Mouse (Mus musculus) heart, embryonic 16.5 days (tissue): ENCODE data around the gene Musk. TPM values are rescaled to one million over a fixed set of nuclear protein-coding genes. Genes with fewer than 3 reads are reported as not detected.
"Not testable (repeated sequence)": the region's sequence is repeated elsewhere in the genome, so short reads cannot be mapped to it uniquely, and the experiment has no call there.

ENCODE experiments used
- ATAC-seq: fragments of 200-750 bp; cut with Nextera tagmentation; replicated peaks from 2 replicates; pipeline ENCODE4 v1.8.0; 2017; ENCODE audit warnings: moderate number of reproducible peaks; ENCODE audit not compliant: insufficient read depth, low FRiP score; ENCODE audit errors: extremely low read depth
- H3K27ac ChIP-seq: fragments of 300-500 bp; sonication (generic); 2 replicates; pipeline ENCODE4 v1.5.1; 2014; ENCODE audit warnings: mild to moderate bottlenecking, low read length, control low read depth, moderate library complexity
- H3K27me3 ChIP-seq: fragments of 300-500 bp; sonication (generic); 2 replicates; pipeline ENCODE4 v1.6.1; 2014; ENCODE audit warnings: low read length, mixed read lengths; ENCODE audit not compliant: control insufficient read depth, insufficient read depth
- H3K36me3 ChIP-seq: fragments of 300-500 bp; sonication (generic); 2 replicates; pipeline ENCODE4 v1.6.1; 2014; ENCODE audit not compliant: control insufficient read depth, insufficient read depth
- H3K4me1 ChIP-seq: fragments of 300-500 bp; sonication (generic); 2 replicates; pipeline ENCODE4 v1.6.1; 2014; ENCODE audit warnings: low read length, mixed read lengths; ENCODE audit not compliant: control insufficient read depth, insufficient read depth
- H3K4me2 ChIP-seq: fragments of 300-500 bp; sonication (generic); 2 replicates; pipeline ENCODE4 v1.6.1; 2014; ENCODE audit warnings: low read depth, mild to moderate bottlenecking, control low read depth, low read length
- H3K4me3 ChIP-seq: fragments of 300-500 bp; sonication (generic); 2 replicates; pipeline ENCODE4 v1.5.1; 2014; ENCODE audit warnings: mild to moderate bottlenecking, control low read depth, low read length
- H3K9ac ChIP-seq: fragments of 300-500 bp; sonication (generic); 2 replicates; pipeline ENCODE4 v1.6.1; 2014; ENCODE audit warnings: low read length, control low read depth
- H3K9me3 ChIP-seq: fragments of 300-500 bp; sonication (generic); replicated peaks from 2 replicates; pipeline ENCODE4 v1.6.1; 2016; ENCODE audit warnings: low read length; ENCODE audit not compliant: control insufficient read depth
- WGBS: fragments of 180-500 bp; shearing (Covaris S2); extraction: QIAGEN DNeasy Blood & Tissue Kit; methylation state at CpG from one replicate; pipeline ENCODE4 v1.1.7; 2014; 5-methylcytosine and 5-hydroxymethylcytosine counted together
- polyA plus RNA-seq: library from polyadenylated mRNA; unstranded; fragments of >200 nt; fragmentation: Nextera tagmentation; extraction: Ambion mirVana; gene quantifications from 2 replicates; pipeline ENCODE4 v1.2.1, GENCODE M21; 2015

Gene Musk
- polyA plus RNA-seq: 0.16 TPM in 1 of 2 replicates, not detected in the other

DNA sequence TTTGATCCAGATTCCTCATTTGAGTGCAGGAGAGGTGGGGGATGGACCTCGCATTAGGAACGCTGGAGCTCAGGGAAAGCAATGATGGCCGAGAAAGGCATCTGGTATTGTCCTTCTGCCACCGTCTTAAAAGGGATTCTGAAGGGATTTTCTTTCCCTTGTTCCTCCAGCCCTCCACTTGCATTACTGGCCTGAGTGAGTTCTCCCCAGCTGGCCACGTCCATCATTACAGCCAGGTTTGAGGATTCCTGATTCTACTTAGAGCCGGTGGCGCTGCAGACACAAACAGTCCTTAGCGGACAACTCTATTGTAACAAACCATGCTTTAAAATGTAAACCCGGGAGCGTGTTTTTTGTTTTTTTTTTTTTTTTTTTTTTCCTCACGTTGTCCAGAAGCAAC, at the start of gene Musk:
Musk (plus strand) TSS at position 274 of the 400 bp plus-strand sequence.
- ATAC-seq: no peak
- H3K4me3 ChIP-seq: no peak within 1 kb of the TSS
- no peaks in the 10 kb centered on the region for H3K36me3 ChIP-seq
- 0 out of 2 replicates have a peak, but pooled peaks cover 2% of the 10 kb centered on the region for H3K4me1 ChIP-seq
- H3K9me3 ChIP-seq: no peaks in the 10 kb centered on the region
- 76% methylated on average over 11 of the region's 11 CpGs for WGBS
- H3K27me3 ChIP-seq: no peaks in the 10 kb centered on the region
- H3K9ac ChIP-seq: no peak within 1 kb of the TSS
- no peak within 1 kb of the TSS for H3K27ac ChIP-seq
- H3K4me2 ChIP-seq: peak within 1 kb of the TSS; percentile 37; the same call in 1 of the 2 replicates

GRCm38 (mm10) chr4:58240416-58240815, 45.3 kb upstream of the Musk start:
- H3K4me3 ChIP-seq: no peak overlapping the region
- no peaks in the 10 kb centered on the region for H3K4me1 ChIP-seq
- no peaks in the 10 kb centered on the region for H3K9me3 ChIP-seq
- H3K4me2 ChIP-seq: no peak overlapping the region
- WGBS: 77% methylated on average over 7 of the region's 7 CpGs
- H3K27ac ChIP-seq: no peak overlapping the region
- H3K9ac ChIP-seq: no peak overlapping the region
- ATAC-seq: no peak
- H3K36me3 ChIP-seq: no peaks in the 10 kb centered on the region
- H3K27me3 ChIP-seq: no peaks in the 10 kb centered on the region

DNA sequence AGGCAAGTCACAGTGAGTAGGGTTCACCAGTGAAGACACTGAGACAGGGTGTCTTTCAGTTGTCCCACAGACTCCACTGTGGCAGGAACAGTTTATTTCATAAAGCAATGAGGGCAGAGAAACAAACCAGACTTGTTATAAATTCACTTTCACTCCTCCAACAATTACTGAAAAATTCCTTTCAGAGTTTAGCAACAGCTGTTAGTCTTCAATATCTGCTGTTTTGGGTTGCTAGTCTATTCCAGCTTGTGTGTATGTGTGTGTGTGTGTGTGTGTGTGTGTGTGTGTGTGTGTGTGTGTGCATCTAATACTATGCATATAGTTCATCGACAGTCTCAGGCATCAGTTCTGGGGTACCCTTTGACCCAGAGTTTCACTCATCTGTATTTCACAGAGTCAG, 40.2 kb upstream of the Musk start:
- H3K27ac ChIP-seq: no peak overlapping the region
- H3K9me3 ChIP-seq: no peaks in the 10 kb centered on the region
- H3K4me2 ChIP-seq: no peak overlapping the region
- no peaks in the 10 kb centered on the region for H3K27me3 ChIP-seq
- H3K4me1 ChIP-seq: no peaks in the 10 kb centered on the region
- 67% methylated on average over 1 of the region's 1 CpGs for whole genome bisulfite sequencing
- ATAC-seq: no peak
- no peak overlapping the region for H3K9ac ChIP-seq
- no peaks in the 10 kb centered on the region for H3K36me3 ChIP-seq
- H3K4me3 ChIP-seq: no peak overlapping the region

DNA sequence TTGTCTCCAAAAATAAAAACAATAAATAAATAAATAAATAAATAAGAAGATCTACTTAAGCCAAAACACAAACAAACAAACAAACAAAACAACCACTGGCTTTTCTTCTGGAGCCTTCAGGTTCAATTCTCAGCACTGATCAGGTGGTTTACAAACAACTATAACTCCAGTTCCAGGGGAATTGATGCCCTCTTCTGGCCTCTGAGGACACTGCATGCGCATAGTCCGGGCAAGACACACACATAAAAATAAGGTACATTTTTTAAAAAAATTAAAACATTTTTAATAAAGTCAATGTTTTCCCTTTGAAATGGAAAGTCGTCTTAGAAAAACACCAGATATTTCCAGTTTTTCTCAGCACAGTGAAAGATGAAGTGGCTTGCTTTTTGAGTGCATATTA, 33.4 kb upstream of the Musk start:
- Histone ChIP-seq H3K27ac (no peak overlapping the region), H3K4me3 (no peak overlapping the region), H3K36me3 (no peaks in the 10 kb centered on the region), H3K9me3 (no peaks in the 10 kb centered on the region), H3K27me3 (no peaks in the 10 kb centered on the region), H3K4me1 (no peaks in the 10 kb centered on the region), H3K9ac (no peak overlapping the region), H3K4me2 (no peak overlapping the region)
- WGBS: 85% methylated on average over 3 of the region's 3 CpGs
- ATAC-seq: no peak

GRCm38 (mm10) chr4:58253410-58253809, 32.4 kb upstream of the Musk start:
- no peak for ATAC-seq
- Histone ChIP-seq H3K36me3 (no peaks in the 10 kb centered on the region), H3K9me3 (no peaks in the 10 kb centered on the region), H3K4me2 (no peak overlapping the region), H3K4me3 (no peak overlapping the region), H3K27me3 (no peaks in the 10 kb centered on the region), H3K9ac (no peak overlapping the region), H3K4me1 (no peaks in the 10 kb centered on the region), H3K27ac (no peak overlapping the region)
- WGBS: 17% methylated on average over 5 of the region's 5 CpGs

DNA sequence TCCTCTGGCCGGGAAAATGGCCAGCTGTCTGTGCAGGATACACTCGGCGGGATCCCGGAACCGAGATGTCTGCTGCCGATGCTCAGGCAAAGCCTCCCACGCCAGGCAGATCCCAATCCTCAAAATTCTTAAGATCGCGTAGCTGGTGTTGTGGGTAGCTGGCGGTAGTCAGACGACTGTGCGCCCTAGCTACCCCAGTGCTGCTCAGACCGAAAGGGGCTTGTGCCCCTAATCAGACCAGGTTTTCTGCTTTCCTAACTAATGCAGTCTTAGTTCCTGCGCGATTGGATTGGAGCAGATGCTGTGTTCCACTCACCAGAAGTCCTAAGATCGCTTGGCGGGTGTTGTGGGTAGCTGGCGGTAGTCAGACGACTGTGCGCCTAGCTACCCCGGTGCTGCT, 25.0 kb upstream of the Musk start:
- 88% methylated on average over 21 of the region's 21 CpGs for WGBS
- not testable (repeated sequence) for H3K9ac ChIP-seq, H3K27me3 ChIP-seq, H3K36me3 ChIP-seq, H3K4me1 ChIP-seq, ATAC-seq, H3K4me3 ChIP-seq, H3K4me2 ChIP-seq, H3K27ac ChIP-seq, H3K9me3 ChIP-seq

GRCm38 (mm10) chr4:58266294-58266693, 19.5 kb upstream of the Musk start:
- 47% methylated on average over 7 of the region's 7 CpGs for WGBS
- Histone ChIP-seq H3K27me3 (no peaks in the 10 kb centered on the region), H3K4me1 (no peaks in the 10 kb centered on the region), H3K4me3 (no peak overlapping the region), H3K9me3 (no peaks in the 10 kb centered on the region), H3K36me3 (no peaks in the 10 kb centered on the region), H3K27ac (no peak overlapping the region), H3K4me2 (no peak overlapping the region), H3K9ac (no peak overlapping the region)
- ATAC-seq: no peak

GRCm38 (mm10) chr4:58268897-58269542, 16.7 kb upstream of the Musk start:
- Histone ChIP-seq H3K36me3 (no peaks in the 10 kb centered on the region), H3K9me3 (no peaks in the 10 kb centered on the region), H3K4me3 (no peak overlapping the region), H3K4me1 (no peaks in the 10 kb centered on the region), H3K4me2 (no peak overlapping the region), H3K27me3 (no peaks in the 10 kb centered on the region), H3K9ac (no peak overlapping the region), H3K27ac (no peak overlapping the region)
- 64% methylated on average over 4 of the region's 4 CpGs for WGBS
- ATAC-seq: no peak

- Histone ChIP-seq H3K4me1 (no peaks in the 10 kb centered on the region), H3K4me3 (no peak overlapping the region), H3K9me3 (no peaks in the 10 kb centered on the region), H3K9ac (no peak overlapping the region), H3K4me2 (no peak overlapping the region), H3K27ac (no peak overlapping the region), H3K27me3 (no peaks in the 10 kb centered on the region), H3K36me3 (no peaks in the 10 kb centered on the region)
- no peak for ATAC-seq
- WGBS: 89% methylated on average over 2 of the region's 2 CpGs
These were observed 15.8 kb upstream of the Musk start for GRCm38 (mm10) chr4:58269961-58270360.
